Mouse (Mus musculus): ENCODE measurements around the gene Nif3l1. TPM values are rescaled to one million over a fixed set of nuclear protein-coding genes. Genes with fewer than 3 reads are reported as not detected.
A peak's percentile ranks its signal among the peaks of the same experiment; 100 is the strongest.

Nif3l1 gene
- polyA plus RNA-seq, 1 experiment from 2014 or later: 46.7 TPM

DNA sequence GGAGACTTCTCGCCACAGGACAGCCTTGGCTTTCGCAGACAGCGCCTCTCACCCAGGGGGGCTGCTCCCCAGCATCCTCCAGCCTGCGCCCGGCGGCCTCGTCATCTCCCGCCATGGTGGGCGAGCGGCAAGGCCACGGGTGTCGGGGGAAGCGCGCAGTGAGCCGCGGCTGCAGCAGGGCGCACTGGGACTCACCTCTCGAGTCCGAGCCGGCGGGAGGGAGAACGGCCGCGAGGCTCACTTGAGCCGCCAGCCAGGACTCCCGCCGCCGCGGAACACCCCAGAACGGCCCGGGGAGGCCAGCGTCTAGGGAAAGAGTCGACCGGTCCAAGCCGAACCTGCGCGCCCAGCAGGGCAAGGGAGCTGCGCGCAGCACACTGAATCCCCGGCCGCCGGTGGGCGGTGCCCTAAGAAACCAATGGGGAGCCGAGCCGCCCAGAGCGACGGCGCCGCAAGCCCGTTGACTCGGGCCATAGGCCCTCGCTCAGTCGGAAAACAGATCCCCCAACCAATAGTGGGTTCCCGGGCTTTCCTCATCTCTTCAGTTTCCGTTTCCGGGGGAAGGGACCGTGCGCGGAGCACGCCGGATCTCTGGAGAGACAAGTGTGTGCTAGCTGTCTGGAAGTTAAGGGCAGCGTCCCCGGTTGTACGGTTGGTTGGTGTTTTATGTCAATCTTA, 59.8 kb downstream of the Nif3l1 start, which contains the start of gene Orc2:
TSS of gene Orc2 (minus strand) at position 533 of the 678 bp plus-strand sequence.
- ATAC-seq (replicated peaks; ENCODE audit: low FRiP score): peak; percentile 100
- peak within 1 kb of the TSS; percentile 94 for H3K4me3 ChIP-seq (replicated peaks)
- H3K27me3 ChIP-seq: no peaks in the 10 kb centered on the region
- H3K9ac ChIP-seq: peak within 1 kb of the TSS; percentile 88
- peaks cover 36% of the 10 kb centered on the region for H3K9me3 ChIP-seq (replicated peaks)
- peak within 1 kb of the TSS; percentile 85 for H3K4me2 ChIP-seq
- WGBS: under 1% methylated on average over 61 of the region's 64 CpGs
- H3K36me3 ChIP-seq: peaks cover 31% of the 10 kb centered on the region
- peaks cover 14% of the 10 kb centered on the region for H3K4me1 ChIP-seq
- peak within 1 kb of the TSS; percentile 91 for H3K27ac ChIP-seq

DNA sequence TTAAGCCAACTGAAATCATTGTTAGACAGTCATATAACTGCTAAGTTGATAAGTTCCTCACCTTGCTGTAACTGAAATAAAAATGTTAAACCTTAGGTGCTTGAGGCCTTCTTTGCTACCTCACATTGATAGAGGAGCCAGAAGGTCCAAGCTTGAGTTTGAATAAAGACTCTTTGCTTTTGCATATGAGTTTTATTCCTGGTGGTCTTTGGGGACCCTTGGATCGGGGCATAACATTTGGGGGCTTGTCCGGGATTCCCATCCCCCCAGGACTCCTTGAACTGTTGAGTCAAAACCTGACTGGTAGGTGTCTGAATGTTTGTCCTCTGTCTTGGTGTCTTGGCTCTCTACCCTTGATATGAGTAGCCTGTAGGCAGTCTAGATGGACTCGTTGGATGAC, 62.3 kb downstream of the Nif3l1 start:
- Histone ChIP-seq H3K4me3 (replicated peaks) (no peak overlapping the region), H3K4me2 (no peak overlapping the region), H3K27ac (no peak overlapping the region), H3K9ac (no peak overlapping the region), H3K36me3 (peaks cover 19% of the 10 kb centered on the region), H3K9me3 (replicated peaks) (peaks cover 40% of the 10 kb centered on the region), H3K27me3 (no peaks in the 10 kb centered on the region), H3K4me1 (peaks cover 14% of the 10 kb centered on the region)
- ATAC-seq (replicated peaks; ENCODE audit: low FRiP score): no peak
- 90% methylated on average over 3 of the region's 3 CpGs for whole genome bisulfite sequencing

Other genes with a start within 250 kb of the Nif3l1 start
- 0.05 and 0.60 TPM in 2 replicates for gene Aox4, start 234.8 kb upstream of the Nif3l1 start, polyA plus RNA-seq (2015; fragmentation: Nextera tagmentation; extraction: Ambion mirVana)
- 0.08 and 0.12 TPM in 2 replicates for gene Aox2, start 166.8 kb upstream of the Nif3l1 start, polyA plus RNA-seq (2015; fragmentation: Nextera tagmentation; extraction: Ambion mirVana)
- 367 and 397 TPM in 2 replicates for gene Bzw1, start 52.3 kb upstream of the Nif3l1 start, polyA plus RNA-seq (2015; fragmentation: Nextera tagmentation; extraction: Ambion mirVana)
- 185 and 199 TPM in 2 replicates for gene Clk1, start 21.1 kb upstream of the Nif3l1 start, polyA plus RNA-seq (2015; fragmentation: Nextera tagmentation; extraction: Ambion mirVana)
- gene Ppil3, start 335 bp downstream of the Nif3l1 start, polyA plus RNA-seq (2015; fragmentation: Nextera tagmentation; extraction: Ambion mirVana): 52.0 and 58.5 TPM in 2 replicates
- gene Orc2, start 60.0 kb downstream of the Nif3l1 start, polyA plus RNA-seq (2015; fragmentation: Nextera tagmentation; extraction: Ambion mirVana): 31.7 and 33.3 TPM in 2 replicates
- 8.5 and 9.8 TPM in 2 replicates for gene Fam126b, start 141.2 kb downstream of the Nif3l1 start, polyA plus RNA-seq (2015; fragmentation: Nextera tagmentation; extraction: Ambion mirVana)
- gene Ndufb3, start 141.2 kb downstream of the Nif3l1 start, polyA plus RNA-seq (2015; fragmentation: Nextera tagmentation; extraction: Ambion mirVana): 181 and 206 TPM in 2 replicates